In genomic region chr2:136691681-136692080, GRCm38 (mm10) we compare ENCODE assay signal across 15 mouse cellular contexts. TPM values are rescaled to one million over a fixed set of nuclear protein-coding genes. Genes with fewer than 3 reads are reported as not detected.
"Had no signal": no experiment of that assay in that cellular context is flagged by ENCODE, and none has a peak within 500 bp of the region (broad histone marks: within the 10 kb centered on the region; RNA-seq: fewer than 3 reads in every experiment).

No protein-coding gene starts in this region.

- H3K9me3 ChIP-seq: limb, embryonic 12.5 days; midbrain, embryonic 10.5 days; neural tube, embryonic 12.5 days had no signal

- H3K27ac ChIP-seq: layer of hippocampus, adult 2 months; limb, embryonic 12.5 days; liver, embryonic 14.5 days; midbrain, embryonic 10.5 days; neural tube, embryonic 12.5 days; stomach, postnatal 0 days had no signal

- ATAC-seq: lung, postnatal 0 days had no signal

- H3K4me3 ChIP-seq: layer of hippocampus, adult 2 months; limb, embryonic 12.5 days; midbrain, embryonic 10.5 days; neural tube, embryonic 12.5 days had no signal

- H3K36me3 ChIP-seq: limb, embryonic 12.5 days; midbrain, embryonic 10.5 days; neural tube, embryonic 12.5 days had no signal

- H3K9ac ChIP-seq: limb, embryonic 12.5 days; liver, embryonic 14.5 days; neural tube, embryonic 12.5 days had no signal

- H3K4me2 ChIP-seq: limb, embryonic 12.5 days; neural tube, embryonic 12.5 days had no signal

- H3K27me3 ChIP-seq: limb, embryonic 12.5 days; neural tube, embryonic 12.5 days had no signal

- DNase-seq: kidney, postnatal 4 days; lung, adult 18-20 months; lung, postnatal 4 days; midbrain, embryonic 14.5 days; thymus, postnatal 14 days had no signal

- H3K4me1 ChIP-seq: midbrain, embryonic 10.5 days; neural tube, embryonic 12.5 days had no signal

RNA-seq across cellular contexts. Expression of gene Snap25, which starts 21.6 kb away (rescaled TPM):
- total RNA-seq: megakaryocyte, adult 5-6 weeks; neutrophil, adult 5-6 weeks had no signal
- polyA plus RNA-seq: liver, adult 2 months had no signal
